8 mouse cellular contexts compared by ENCODE assay signal in genomic region chr5:138848102-138848501, GRCm38 (mm10). TPM values are rescaled to one million over a fixed set of nuclear protein-coding genes. Genes with fewer than 3 reads are reported as not detected.
DNase-seq lines count a peak whose midpoint lies in the region; ATAC-seq lines count a peak whose summit lies in the region.

No protein-coding gene starts in this region.

- H3K9me3 ChIP-seq in hindbrain, embryonic 11.5 days (ENCODE audit: control insufficient read depth, low read length): no peaks in the 10 kb centered on the region

- H3K4me2 ChIP-seq in hindbrain, embryonic 11.5 days (replicated peaks; ENCODE audit: low read depth, low read length): no peak overlapping the region

- H3K4me3 ChIP-seq in hindbrain, embryonic 11.5 days (ENCODE audit: low read depth, low read length): no peak overlapping the region

- H3K9ac ChIP-seq in hindbrain, embryonic 11.5 days (ENCODE audit: low read depth, low read length): no peak overlapping the region

- WGBS in hindbrain, embryonic 11.5 days: 6% methylated on average over 7 of the region's 7 CpGs

- no peaks in the 10 kb centered on the region; the same call in 1 of the 2 replicates for H3K4me1 ChIP-seq in hindbrain, embryonic 11.5 days (replicated peaks; ENCODE audit: control insufficient read depth, insufficient read depth, low read length)

- peak; percentile 80 for ATAC-seq in hindbrain, embryonic 11.5 days (ENCODE audit: low FRiP score)

- H3K27ac ChIP-seq in hindbrain, embryonic 11.5 days (ENCODE audit: low read depth, low read length): no peak overlapping the region

- no peaks in the 10 kb centered on the region for H3K36me3 ChIP-seq in hindbrain, embryonic 11.5 days (ENCODE audit: control insufficient read depth, insufficient read depth, low read length)

- H3K27me3 ChIP-seq in hindbrain, embryonic 11.5 days (ENCODE audit: control insufficient read depth, insufficient read depth, low read length): no peaks in the 10 kb centered on the region

- DNase-seq in MN1 (ENCODE audit: low spot score): peak; percentile 86
- DNase-seq in cerebellum, adult 9-10 months: peak; percentile 92
- peak; percentile 84 to 97 for DNase-seq in frontal cortex, adult 2 months (ENCODE audit: extremely low spot score in 1 of 2, low spot score in 1 of 2)
- DNase-seq in hindbrain, embryonic 11.5 days (ENCODE audit: low spot score): peak; percentile 95
- peak; percentile 96 for DNase-seq in layer of hippocampus, postnatal 10 days (ENCODE audit: low spot score in 2 of 2)
- DNase-seq in lung, postnatal 10 days: peak; percentile 92
- DNase-seq in retina, embryonic 14.5 days (ENCODE audit: low spot score): peak; percentile 97
- DNase-seq in thymus, postnatal 36 days: peak; percentile 75 to 81

RNA-seq across cellular contexts. Expression of gene Gm5294, which starts 28.2 kb away (rescaled TPM):
- not detected in 2 replicates for polyA plus RNA-seq in frontal cortex, adult 2 months (2012; rRNA removed)
- polyA plus RNA-seq in hindbrain, embryonic 11.5 days (2014; fragmentation: Nextera tagmentation; extraction: Ambion mirVana): 0.40 TPM in 1 of 2 replicates, not detected in the other
- not detected for total RNA-seq in layer of hippocampus, postnatal 10 days (2021)
